Mouse (Mus musculus): ENCODE data around the gene Tmem239. TPM values are rescaled to one million over a fixed set of nuclear protein-coding genes. Genes with fewer than 3 reads are reported as not detected.

Gene Tmem239
- polyA plus RNA-seq, 1 experiment, result not detected

DNA sequence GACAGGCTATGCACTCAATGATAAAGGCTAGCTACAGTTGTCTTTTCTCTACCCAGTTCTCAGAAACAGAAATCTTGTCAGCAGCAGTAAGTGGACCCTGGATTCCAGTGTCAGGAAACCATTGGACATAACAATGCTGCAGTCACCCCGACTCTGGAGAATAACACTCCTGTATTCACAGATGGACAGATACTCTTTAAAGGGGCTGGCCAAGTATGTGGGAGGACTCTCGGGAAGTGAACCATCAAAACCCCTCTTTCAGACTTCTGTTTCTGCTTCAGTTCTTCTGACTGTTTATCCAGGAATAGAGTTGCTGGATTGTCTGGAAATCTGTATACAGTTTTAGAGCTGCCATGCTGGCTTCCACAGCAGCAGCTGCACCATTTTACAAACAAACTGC is 23.6 kb downstream of the Tmem239 start:
- Histone ChIP-seq H3K4me3 (ENCODE audit: insufficient read depth, low read length) (no peak overlapping the region), H3K27ac (ENCODE audit: insufficient read depth, low read depth, low read length) (no peak overlapping the region), H3K4me1 (ENCODE audit: control insufficient read depth, insufficient read depth, low read length) (peaks cover 13% of the 10 kb centered on the region)
- no peak for TF ChIP-seq POLR2A (IDR thresholded peaks at IDR 0.05; ENCODE audit: borderline replicate concordance, low read depth, low read length)
- TF ChIP-seq CTCF (IDR thresholded peaks at IDR 0.05; ENCODE audit: low read depth, low read length), result no peak

DNA sequence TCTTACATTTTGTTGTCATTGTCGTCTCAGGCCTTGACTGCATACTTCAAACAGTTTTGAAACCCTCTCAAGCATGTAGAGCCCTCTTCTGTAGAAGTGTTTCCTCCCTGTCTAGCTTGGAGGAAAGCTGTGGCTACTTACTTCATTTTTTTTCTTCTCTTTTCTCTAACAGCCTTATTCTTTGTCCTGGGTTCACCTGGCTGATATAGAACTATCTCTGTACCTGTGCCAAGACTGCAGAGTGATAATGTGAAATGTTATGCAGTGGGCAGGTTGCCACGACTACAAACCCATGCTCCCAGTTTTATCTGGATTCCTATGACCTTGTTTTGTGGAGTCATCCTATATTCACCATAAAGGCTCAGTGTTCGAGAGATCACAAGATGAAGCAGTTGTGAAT is 24.2 kb downstream of the Tmem239 start:
- TF ChIP-seq CTCF (IDR thresholded peaks at IDR 0.05; ENCODE audit: low read depth, low read length), result no peak
- no peak for TF ChIP-seq POLR2A (IDR thresholded peaks at IDR 0.05; ENCODE audit: borderline replicate concordance, low read depth, low read length)
- Histone ChIP-seq H3K4me3 (ENCODE audit: insufficient read depth, low read length) (no peak overlapping the region), H3K4me1 (ENCODE audit: control insufficient read depth, insufficient read depth, low read length) (peaks cover 11% of the 10 kb centered on the region), H3K27ac (ENCODE audit: insufficient read depth, low read depth, low read length) (no peak overlapping the region)

DNA sequence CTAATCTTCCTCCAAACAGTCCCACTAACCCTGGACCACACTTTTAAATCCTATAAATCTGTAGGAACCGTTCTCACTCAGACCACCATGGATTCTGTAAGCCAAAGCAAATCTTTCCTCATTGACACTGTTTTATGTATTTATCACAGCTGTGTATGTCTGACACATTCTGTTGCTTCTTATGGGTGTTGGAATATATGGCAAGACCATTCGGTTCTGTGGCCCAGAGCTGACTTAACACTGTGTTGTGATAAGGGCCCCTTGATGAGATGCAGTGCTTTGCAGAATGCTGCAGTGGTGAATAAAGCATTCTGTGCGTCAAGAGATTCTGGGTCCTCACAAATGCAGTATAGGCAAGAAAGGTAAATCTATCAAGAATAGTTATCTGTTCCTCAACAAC is 25.9 kb downstream of the Tmem239 start:
- Histone ChIP-seq H3K4me1 (ENCODE audit: control insufficient read depth, insufficient read depth, low read length) (peaks cover 4% of the 10 kb centered on the region; the same call in 1 of the 2 replicates), H3K4me3 (ENCODE audit: insufficient read depth, low read length) (no peak overlapping the region), H3K27ac (ENCODE audit: insufficient read depth, low read depth, low read length) (no peak overlapping the region)
- TF ChIP-seq CTCF (IDR thresholded peaks at IDR 0.05; ENCODE audit: low read depth, low read length) (no peak), POLR2A (IDR thresholded peaks at IDR 0.05; ENCODE audit: borderline replicate concordance, low read depth, low read length) (no peak)

DNA sequence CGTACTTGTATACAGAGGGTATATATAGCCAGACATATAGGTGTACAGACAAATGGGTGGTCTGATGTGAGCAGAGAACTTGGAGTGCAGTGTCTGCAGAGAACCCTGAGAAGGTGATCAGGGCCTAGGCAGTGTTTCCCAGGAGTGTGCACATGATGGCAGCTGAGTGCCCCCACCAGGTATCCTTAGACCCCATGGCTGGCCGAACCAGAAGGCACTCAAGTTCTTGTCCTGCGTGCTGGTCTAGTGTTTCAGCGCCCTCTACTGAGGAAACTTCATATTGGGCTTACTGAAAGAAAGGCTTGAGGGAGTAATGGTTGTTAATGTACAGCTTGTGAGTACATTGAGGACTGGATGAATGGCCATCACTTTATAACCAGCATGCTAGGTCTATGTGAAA is 26.9 kb downstream of the Tmem239 start:
- no peak overlapping the region for H3K27ac ChIP-seq (ENCODE audit: insufficient read depth, low read depth, low read length)
- TF ChIP-seq CTCF (IDR thresholded peaks at IDR 0.05; ENCODE audit: low read depth, low read length), result peak; percentile 54; the same call in 1 of the 2 replicates
- TF ChIP-seq POLR2A (IDR thresholded peaks at IDR 0.05; ENCODE audit: borderline replicate concordance, low read depth, low read length), result no peak
- peaks cover 2% of the 10 kb centered on the region; the same call in 1 of the 2 replicates for H3K4me1 ChIP-seq (ENCODE audit: control insufficient read depth, insufficient read depth, low read length)
- no peak overlapping the region for H3K4me3 ChIP-seq (ENCODE audit: insufficient read depth, low read length)

DNA sequence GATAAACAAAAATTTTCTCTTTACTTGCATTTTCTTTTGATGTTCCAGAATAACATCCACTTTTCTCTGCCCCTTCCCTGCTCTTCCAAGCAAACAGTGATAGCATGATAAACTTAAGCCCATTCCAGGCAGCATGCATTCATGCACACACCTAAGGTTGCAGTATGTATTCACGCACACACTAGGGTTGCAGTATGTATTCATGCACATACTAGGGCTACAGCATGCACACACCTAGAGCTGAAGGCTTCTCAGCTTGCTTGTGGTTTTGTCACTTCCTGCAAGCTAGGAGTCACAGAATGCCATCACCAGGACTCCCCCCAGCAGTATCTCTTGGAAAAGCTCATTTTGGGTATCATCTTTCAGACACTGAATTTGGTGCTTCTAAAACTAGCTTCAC is 30.5 kb downstream of the Tmem239 start:
- TF ChIP-seq POLR2A (IDR thresholded peaks at IDR 0.05; ENCODE audit: borderline replicate concordance, low read depth, low read length), result no peak
- TF ChIP-seq CTCF (IDR thresholded peaks at IDR 0.05; ENCODE audit: low read depth, low read length), result no peak
- no peak overlapping the region for H3K4me3 ChIP-seq (ENCODE audit: insufficient read depth, low read length)
- H3K4me1 ChIP-seq (ENCODE audit: control insufficient read depth, insufficient read depth, low read length), result no peaks in the 10 kb centered on the region

DNA sequence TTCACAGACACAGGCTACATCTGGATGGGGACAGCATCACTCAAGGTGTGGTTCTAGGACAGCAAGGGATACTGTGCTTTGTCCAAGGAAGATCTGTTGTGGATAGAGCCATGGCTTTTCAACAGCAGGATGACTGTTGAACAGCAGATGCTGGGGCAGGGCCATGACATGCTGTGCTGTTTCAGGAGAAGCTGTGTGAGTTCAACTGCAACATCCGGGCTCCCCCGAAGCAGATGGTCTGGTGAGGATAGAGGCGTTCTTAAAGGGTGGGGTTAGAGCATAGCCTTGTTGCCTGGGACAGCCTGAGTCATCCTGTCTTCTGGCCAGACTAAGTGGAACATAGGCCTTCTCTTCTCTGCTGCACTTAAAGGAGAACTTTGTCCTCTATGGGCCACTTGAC is 32.6 kb downstream of the Tmem239 start:
- Histone ChIP-seq H3K27ac (ENCODE audit: insufficient read depth, low read depth, low read length) (no peak overlapping the region), H3K4me3 (ENCODE audit: insufficient read depth, low read length) (no peak overlapping the region), H3K4me1 (ENCODE audit: control insufficient read depth, insufficient read depth, low read length) (no peaks in the 10 kb centered on the region)
- no peak for TF ChIP-seq CTCF (IDR thresholded peaks at IDR 0.05; ENCODE audit: low read depth, low read length)
- no peak for TF ChIP-seq POLR2A (IDR thresholded peaks at IDR 0.05; ENCODE audit: borderline replicate concordance, low read depth, low read length)

More for the DNA sequence above, 30.5 kb downstream of the Tmem239 start:
- H3K27ac ChIP-seq (ENCODE audit: insufficient read depth, low read depth, low read length), result no peak overlapping the region

DNA sequence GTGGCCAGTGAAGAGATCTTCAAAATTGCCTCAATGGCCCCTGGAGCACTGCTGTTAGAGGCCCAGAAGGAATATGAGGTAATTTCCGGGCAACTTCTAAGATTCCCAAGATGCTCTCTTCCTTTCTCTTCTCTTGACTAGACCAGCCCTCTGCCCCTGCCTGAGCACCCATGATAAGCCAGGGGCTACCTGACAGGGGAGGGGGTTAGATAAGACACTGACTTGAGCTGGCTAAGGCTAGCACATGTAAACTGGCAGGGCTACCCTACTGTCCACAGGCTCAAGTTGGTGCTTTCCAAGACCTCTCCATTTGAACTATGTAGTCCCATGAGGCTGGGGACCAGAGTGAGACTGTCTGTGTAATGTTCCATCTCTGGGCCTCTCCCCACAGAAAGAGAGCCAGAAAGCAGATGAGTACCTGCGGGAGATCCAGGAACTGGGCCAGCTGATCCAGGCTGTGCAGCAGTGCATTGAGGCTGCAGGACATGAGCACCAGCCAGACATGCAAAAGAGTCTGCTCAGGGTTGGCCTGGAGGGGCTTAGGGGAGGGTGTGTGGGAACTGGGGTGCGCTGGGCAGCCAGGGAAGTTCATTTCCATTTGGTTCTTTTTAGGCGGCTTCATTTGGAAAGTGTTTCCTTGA is 33.7 kb downstream of the Tmem239 start:
- Histone ChIP-seq H3K4me1 (ENCODE audit: control insufficient read depth, insufficient read depth, low read length) (no peaks in the 10 kb centered on the region), H3K27ac (ENCODE audit: insufficient read depth, low read depth, low read length) (no peak overlapping the region), H3K4me3 (ENCODE audit: insufficient read depth, low read length) (no peak overlapping the region)
- no peak for TF ChIP-seq CTCF (IDR thresholded peaks at IDR 0.05; ENCODE audit: low read depth, low read length)
- no peak for TF ChIP-seq POLR2A (IDR thresholded peaks at IDR 0.05; ENCODE audit: borderline replicate concordance, low read depth, low read length)

DNA sequence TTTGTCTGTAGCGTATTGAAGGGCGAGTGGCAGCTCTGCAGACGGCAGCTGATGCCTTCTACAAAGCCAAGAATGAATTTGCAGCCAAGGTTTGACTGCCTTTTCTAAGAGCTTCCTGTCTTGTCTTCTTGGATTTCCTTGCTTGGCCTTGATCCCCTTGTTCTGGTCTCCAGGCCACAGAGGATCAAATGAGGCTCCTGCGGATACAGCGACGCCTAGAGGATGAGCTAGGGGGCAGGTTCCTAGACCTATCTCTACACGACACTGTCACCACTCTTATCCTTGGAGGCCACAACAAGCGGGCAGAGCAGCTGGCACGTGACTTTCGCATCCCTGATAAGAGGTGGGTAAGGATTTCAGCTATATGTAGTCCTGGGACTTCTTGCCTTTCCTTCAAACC is 35.9 kb downstream of the Tmem239 start:
- no peaks in the 10 kb centered on the region for H3K4me1 ChIP-seq (ENCODE audit: control insufficient read depth, insufficient read depth, low read length)
- no peak overlapping the region for H3K4me3 ChIP-seq (ENCODE audit: insufficient read depth, low read length)
- H3K27ac ChIP-seq (ENCODE audit: insufficient read depth, low read depth, low read length), result no peak overlapping the region
- TF ChIP-seq CTCF (IDR thresholded peaks at IDR 0.05; ENCODE audit: low read depth, low read length) (no peak), POLR2A (IDR thresholded peaks at IDR 0.05; ENCODE audit: borderline replicate concordance, low read depth, low read length) (no peak)

DNA sequence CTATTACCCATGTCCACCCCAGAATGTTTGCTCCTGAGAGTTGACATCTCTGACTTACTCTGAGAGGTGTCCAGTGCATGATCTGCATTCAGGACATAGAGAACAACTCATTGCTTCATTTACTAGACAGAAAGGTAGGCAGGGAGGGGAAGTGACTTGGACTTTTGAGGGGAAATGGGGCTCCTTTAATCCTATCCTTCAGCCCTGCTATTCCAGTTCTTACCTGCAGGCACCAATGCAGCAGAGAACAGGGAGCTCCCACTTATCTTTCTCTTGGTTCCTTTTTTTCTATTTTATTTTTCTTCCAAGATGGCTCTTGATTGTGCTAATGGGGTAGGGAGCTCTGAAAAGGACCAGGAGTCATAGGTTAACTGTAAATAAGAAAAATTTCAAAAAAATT is 42.2 kb downstream of the Tmem239 start:
- Histone ChIP-seq H3K27ac (ENCODE audit: insufficient read depth, low read depth, low read length) (no peak overlapping the region), H3K4me1 (ENCODE audit: control insufficient read depth, insufficient read depth, low read length) (peaks cover 15% of the 10 kb centered on the region), H3K4me3 (ENCODE audit: insufficient read depth, low read length) (no peak overlapping the region)
- TF ChIP-seq CTCF (IDR thresholded peaks at IDR 0.05; ENCODE audit: low read depth, low read length) (no peak), POLR2A (IDR thresholded peaks at IDR 0.05; ENCODE audit: borderline replicate concordance, low read depth, low read length) (no peak)

DNA sequence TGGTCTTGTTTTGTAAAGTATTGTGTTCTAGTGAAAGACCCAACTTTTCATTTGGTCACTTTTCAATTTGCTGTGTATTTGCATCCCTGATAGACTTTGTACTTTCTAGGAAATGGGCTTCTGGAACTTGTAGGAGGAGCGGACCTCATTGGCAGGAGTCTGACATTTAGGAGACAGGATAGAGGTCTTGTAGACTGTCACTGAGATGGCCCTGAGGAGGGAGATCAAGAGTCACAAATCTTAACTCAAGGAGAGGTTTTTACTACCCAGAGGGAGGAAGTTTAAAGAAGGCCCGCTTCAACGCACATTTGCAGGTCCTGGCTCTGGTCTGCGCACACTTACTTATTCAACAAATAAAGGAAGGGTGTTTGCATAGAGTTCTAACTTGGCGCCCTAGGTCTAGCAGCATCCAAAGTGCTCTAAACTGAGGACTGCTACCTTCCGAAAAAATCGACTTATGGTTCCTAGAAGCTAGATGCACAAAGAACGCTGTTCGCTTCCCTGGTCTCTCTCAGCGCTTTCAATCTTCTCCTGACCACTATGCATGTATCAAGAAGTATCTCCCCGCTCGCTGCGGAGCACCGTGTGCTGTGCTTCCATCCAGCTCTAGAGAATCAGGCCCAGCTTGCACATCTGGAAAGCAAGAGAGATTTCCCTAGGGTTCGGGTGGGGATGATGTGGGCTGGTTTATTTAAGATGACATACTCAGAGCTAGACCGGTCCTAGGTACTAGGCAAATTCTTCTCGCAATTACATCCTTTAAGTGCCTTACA is 42.9 kb downstream of the Tmem239 start:
- TF ChIP-seq CTCF (IDR thresholded peaks at IDR 0.05; ENCODE audit: low read depth, low read length) (no peak), POLR2A (IDR thresholded peaks at IDR 0.05; ENCODE audit: borderline replicate concordance, low read depth, low read length) (no peak)
- H3K4me1 ChIP-seq (ENCODE audit: control insufficient read depth, insufficient read depth, low read length), result peaks cover 16% of the 10 kb centered on the region
- peak overlapping the region; percentile 91 for H3K4me3 ChIP-seq (ENCODE audit: insufficient read depth, low read length)
- H3K27ac ChIP-seq (ENCODE audit: insufficient read depth, low read depth, low read length), result peak overlapping the region; percentile 18
